Mouse (Mus musculus) gastrocnemius, postnatal 14 days (tissue): ENCODE measurements around the gene Tle1. TPM values are rescaled to one million over a fixed set of nuclear protein-coding genes. Genes with fewer than 3 reads are reported as not detected.

Experiments
- DNase-seq: peaks from one replicate; pipeline ENCODE4 v3.0.0; 2021; ENCODE audit warnings: mixed read lengths
- intact Hi-C: fragments of 180-260 bp; cut with DNase I; formaldehyde crosslinking; loops from one replicate; pipeline ENCODE4 v1.15.1; 2025; ENCODE audit warnings: low total_unique reads
- total RNA-seq, 2 experiments: library from RNA; stranded (reverse); gene quantifications; 2 replicates each; pipeline ENCODE4 v1.2.3; 2021

The Tle1 gene
- total RNA-seq, 2 experiments from 2014 or later, result 17.7 to 25.1 TPM

DNA sequence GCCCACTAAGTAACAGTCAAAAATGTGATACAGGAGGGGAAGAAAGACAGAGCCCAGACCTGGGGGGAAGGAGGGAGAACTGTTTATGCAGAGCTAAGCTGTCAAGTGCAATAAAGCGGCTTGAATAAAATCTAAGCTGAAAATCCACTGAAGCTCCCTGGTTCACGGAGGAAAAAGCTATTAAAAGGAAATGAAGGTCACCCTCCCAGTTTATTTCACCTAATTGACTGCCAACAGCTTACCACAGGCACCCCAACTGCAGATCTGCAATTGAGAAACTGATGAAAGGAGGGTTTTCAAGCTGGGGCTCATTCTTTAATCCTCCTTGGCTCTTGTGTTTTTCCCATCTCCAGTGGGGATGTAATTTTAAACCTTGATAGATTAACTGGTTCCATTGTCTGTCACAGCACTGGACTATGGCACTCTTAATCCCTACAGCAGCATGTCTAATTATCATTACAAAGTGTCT lies 32.9 kb downstream of the Tle1 start:
- intact Hi-C loops, result no loop called here

DNA sequence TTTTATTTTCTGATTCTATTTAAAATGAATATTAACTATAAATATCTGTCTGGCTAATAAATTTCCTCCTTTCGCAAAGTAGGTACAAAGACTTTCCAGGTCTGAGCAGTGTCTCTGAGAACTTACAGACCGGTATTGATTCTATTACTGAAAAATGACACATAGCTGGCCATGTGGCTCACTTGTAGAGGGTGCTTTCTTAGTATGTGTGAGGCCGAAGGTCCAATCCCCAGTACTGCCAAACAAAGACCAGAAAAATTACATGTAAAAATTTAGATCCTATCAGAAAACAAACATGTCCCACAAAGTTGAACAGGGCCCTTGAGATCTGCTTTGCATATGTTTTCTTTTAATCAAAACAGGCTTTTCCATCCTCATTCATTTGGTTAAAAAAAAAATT lies 33.5 kb downstream of the Tle1 start:
- intact Hi-C loops, result no loop called here
- no peak for DNase-seq

More for the DNA sequence above, 32.9 kb downstream of the Tle1 start:
- no peak for DNase-seq

DNA sequence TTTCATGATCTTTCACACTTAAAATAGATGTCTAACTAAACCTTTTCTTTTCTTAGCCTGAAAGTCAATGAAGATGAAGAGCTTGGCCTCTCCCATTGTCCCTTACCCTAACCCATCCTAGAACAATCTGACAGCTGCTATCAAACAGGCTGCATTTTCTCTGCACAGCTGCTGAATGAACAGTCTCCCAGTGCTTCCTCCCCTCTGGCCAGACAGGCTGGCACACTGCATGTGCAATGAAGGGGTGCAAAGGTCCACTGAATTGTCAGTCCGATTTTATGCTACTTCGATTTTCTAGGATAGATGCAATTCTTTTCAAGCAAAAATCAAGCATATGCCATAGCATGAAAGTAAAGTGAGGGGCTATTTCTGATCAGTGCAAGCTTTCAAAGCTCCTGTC lies 34.2 kb downstream of the Tle1 start:
- intact Hi-C loops, result no loop called here

DNA sequence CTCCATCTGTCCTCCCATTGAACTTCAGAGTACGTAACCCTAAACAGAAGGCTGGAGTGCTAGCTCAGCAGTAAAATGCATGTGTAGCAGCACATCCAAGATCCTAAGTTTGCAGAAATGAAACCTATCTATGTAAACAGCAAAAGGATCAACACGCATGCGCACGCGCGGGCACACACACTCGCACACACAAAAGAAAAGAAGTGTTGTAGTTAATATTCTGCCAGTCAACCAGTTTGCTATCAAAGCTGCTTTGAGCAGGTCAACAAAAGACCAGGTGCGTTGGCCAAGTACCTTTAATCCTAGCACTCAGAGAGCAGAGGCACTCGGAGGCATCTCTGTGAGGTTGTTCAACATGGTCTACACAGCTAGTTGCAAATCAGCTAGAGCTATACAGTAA lies 35.0 kb downstream of the Tle1 start:
- DNase-seq, result no peak
- intact Hi-C loops, result no loop called here

More for the DNA sequence above, 34.2 kb downstream of the Tle1 start:
- no peak for DNase-seq

GRCm38 (mm10) chr4:72162445-72163218 lies 38.1 kb downstream of the Tle1 start:
- intact Hi-C loops, result no loop called here
- DNase-seq, result no peak

DNA sequence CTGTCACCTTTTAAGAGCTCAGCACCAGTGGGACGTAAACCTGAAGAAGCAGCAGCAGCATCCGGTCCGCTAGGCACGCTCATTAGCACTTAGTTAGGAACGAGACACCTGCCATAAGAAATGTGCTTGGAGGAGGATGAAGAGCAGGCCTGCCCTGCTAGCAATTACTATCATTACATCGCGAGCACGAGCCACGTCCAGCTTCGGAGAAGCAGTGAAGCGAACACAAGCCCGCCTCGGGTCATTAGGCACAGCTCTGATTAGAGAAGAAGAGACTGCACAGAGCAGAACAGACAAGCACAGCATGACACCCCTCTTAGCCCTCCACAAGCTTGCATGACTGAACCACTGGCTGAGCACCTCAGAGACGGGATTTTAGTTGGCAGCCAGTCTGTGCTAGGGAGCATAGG lies 40.6 kb downstream of the Tle1 start:
- no peak for DNase-seq
- intact Hi-C loops, result no loop called here

GRCm38 (mm10) chr4:72157931-72158371 lies 42.8 kb downstream of the Tle1 start:
- DNase-seq, result no peak
- intact Hi-C loops, result no loop called here

DNA sequence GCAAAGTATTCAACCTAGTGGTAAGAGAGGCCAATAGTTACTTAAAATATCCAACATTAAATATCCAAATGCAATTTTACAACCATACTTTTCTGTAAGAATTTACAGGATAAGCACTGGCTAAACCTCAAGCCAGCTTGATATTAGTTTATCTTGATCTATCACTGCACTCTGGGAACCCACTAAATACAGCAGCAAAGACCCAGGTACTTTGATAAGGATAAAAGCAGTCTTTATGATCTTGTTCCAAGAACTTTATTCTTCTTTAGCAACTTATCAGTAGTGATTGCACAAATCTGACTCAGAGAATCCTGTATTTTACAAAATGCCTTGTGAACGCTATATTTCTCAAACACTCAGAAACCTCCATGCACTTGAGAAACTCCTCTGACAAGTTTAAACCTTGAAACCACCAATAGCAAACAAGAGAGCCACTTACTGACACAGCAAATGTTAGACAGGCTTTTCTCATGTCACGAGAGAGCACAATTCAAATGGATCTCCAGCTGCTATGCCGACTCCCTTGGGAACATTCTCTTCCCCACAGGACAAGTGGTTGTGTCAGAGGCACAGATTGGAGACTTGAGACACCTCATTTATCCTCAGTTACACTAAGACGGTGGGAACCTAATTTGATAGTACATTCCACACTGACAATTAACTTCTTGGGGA lies 50.1 kb downstream of the Tle1 start:
- no peak for DNase-seq
- intact Hi-C loops, result no loop called here

GRCm38 (mm10) chr4:72146003-72146402 lies 54.7 kb downstream of the Tle1 start:
- intact Hi-C loops, result no loop called here
- no peak for DNase-seq

DNA sequence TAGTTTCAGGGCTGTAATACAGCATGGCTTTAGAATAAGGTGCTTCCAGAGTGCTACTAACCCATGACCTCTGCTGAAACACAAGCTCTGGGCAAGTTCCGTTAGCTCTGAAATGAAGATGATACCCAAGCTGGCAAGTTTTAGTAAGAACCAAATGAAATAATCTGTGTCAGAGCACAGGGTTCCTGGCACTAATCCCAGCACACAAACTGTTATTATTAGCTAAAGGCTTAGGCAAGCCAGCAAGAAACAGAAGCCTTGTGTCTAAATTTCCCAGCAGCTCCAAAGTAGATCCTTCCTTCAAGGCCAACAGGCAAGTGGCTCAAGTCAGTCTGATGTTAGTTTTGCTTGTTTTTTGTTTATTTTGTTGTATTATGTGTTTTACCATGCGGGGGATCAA lies 56.2 kb downstream of the Tle1 start:
- peak; percentile 43 for DNase-seq
- intact Hi-C loops, result no loop called here

DNA sequence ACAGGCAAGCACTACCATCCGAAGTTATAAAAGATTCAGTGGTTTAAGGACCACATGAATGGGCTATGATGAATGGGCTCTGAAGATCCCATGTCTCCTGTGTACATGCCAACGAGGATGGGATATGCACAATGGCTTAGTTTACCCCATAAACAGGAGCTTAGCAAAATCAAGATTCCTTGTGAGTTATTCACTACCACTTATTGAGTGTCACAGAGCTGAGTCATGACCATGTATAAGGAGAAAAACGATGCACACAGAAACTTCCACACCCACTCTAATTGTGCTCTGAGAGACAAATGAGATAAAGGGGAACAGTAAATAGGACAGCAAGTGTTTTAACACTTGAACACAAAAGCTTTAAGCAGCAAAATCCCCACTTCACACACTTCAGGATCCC lies 60.0 kb downstream of the Tle1 start:
- no peak for DNase-seq
- intact Hi-C loops, result no loop called here

GRCm38 (mm10) chr4:72139475-72140120 lies 61.1 kb downstream of the Tle1 start:
- DNase-seq, result peak; percentile 43
- intact Hi-C loops, result loop anchor here (10.0 kb wide), 1 partner anchor 55 kb away; no protein-coding TSS in a partner anchor

GRCm38 (mm10) chr4:72138264-72139080 lies 62.2 kb downstream of the Tle1 start:
- intact Hi-C loops, result loop anchor here (10.0 kb wide), 1 partner anchor 56 kb away; no protein-coding TSS in a partner anchor
- DNase-seq, result peak; percentile 13

GRCm38 (mm10) chr4:72132646-72133045 lies 68.1 kb downstream of the Tle1 start:
- DNase-seq, result no peak
- intact Hi-C loops, result loop anchor here (10.0 kb wide), 1 partner anchor 62 kb away; no protein-coding TSS in a partner anchor

DNA sequence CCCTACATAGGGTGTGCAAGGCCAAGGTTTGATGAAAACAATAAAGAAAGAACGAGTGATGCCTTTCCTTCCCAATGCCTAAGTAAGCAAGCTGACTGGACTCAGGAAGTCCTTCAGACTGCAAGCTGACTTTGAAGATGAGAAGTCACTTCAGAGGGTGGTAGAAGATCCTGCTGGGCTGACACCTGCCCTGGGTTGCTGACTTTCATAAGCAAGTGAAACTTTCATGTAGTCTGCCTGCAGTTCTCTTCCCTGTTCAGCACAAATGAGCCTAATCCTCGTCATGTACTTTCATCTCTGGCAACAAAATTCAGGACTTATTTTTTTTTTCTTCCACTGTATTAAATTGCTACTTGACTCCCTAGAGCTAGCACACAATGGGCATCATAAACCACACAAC lies 73.1 kb downstream of the Tle1 start:
- no peak for DNase-seq
- intact Hi-C loops, result no loop called here

DNA sequence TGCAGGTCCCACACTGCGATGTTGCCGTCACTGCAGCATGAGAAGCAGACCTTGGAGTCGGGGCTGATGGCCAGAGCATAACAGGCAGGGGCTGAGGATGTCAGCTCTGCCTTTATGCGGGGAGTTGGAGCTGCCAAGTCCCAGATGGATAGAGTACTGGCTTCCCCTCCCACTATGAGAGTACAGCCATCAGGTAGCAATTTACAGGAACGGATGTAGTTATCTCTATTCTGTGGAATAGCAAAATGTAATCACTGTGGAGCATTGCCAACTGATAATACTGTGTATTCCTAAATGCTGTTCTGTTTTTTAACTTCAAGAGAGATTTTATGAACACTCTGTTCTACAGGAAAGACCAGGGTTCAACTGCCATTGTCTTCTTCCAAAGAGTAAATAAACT lies 75.9 kb downstream of the Tle1 start:
- intact Hi-C loops, result no loop called here

GRCm38 (mm10) chr4:72122837-72123236 lies 77.9 kb downstream of the Tle1 start:
- no peak for DNase-seq
- intact Hi-C loops, result no loop called here

More for the DNA sequence above, 75.9 kb downstream of the Tle1 start:
- DNase-seq, result no peak

DNA sequence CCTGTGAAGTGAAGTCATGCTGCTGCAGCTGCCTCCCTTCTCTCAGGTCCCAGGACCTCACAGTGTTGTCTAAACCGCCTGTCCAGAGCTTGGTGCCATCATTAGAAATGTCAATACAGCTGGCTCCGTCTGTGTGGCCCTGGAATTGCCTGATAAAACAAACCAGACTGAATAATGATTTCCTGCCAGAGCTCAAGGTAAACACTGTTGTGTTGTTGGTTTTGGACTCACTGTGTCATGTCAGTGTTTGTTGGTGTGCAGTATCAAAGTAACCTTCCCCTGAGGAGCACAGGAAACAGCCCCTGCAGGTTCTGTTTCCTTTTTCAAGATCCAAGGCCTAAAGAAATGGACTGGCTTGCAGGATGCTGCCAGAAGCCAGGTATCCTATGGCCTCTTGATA lies 78.4 kb downstream of the Tle1 start:
- DNase-seq, result no peak
- intact Hi-C loops, result no loop called here

DNA sequence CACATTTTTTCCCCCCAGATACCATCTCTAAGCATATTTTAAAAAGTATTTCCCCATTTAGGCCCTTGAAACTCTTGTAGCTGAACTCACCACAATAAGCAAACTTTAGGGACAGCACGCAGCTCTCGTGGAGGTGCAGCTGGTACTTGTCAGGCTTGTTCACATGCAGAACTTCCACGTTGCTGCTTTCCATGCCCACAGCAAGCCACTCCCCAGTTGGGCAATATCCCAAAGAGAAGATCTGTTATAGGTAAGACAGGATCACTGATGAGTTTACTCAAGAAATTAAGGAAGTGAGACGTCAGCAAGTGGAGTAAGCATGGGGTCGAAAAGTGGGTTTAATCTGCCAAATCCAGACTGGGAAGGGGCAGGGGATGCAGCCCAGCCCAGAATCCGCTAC lies 80.7 kb downstream of the Tle1 start:
- no peak for DNase-seq
- intact Hi-C loops, result no loop called here
